1 mouse cellular context compared by ENCODE assay signal in the genomic region with DNA sequence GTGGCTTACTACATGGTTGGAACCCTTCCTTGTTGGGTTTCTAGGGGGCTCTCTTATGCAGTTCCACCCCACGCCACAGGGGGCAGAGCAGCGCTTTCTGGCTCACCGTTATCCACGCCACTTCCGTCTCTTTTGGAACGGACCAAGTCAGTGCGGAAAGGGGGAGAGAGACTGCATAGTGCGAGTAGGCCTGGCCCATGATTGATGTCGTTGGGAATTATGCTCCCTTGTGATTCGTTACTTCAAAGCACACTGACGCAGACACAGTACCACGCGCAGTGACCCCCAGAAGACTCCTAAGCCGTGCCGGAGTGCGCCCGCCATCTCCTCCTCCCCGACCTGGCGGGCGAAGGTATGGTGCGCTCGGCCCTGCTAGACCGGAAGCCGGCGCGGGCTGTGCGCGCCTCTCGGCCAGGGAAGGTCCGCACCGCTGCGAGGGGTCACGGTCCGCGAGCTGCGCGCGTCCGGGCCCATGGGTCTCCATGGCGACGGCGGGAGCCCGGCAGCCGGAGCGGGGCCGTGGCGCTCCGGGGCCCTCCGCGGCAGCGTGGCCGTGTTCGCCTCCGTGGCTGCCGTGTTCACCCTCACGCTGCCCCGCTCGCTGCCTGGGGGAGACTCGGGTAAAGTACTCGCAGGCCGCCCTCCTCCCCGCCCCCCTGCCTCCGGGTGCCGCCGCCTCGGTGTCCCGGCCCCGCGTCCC.
A peak's percentile ranks its signal among the peaks of the same experiment; 100 is the strongest.
TF ChIP-seq lines count a peak whose summit lies in the region.

Gene Tmem260, plus strand, starts transcription at position 141 of the 700 bp plus-strand sequence.

TF ChIP-seq in CH12.LX, 34 proteins besides CTCF, POLR2A, EP300 and RAD21 (continued from another document):
- TF ChIP-seq MXI1 (IDR thresholded peaks at IDR 0.05; ENCODE audit: low read depth, low read length) (0 out of 2 replicates have a peak, but pooled peaks have one; percentile 57), MAFK (IDR thresholded peaks at IDR 0.05; ENCODE audit: insufficient replicate concordance, low read length) (no peak), HCFC1 (IDR thresholded peaks at IDR 0.05; ENCODE audit: low read depth, low read length) (peak; percentile 85), CHD2 (IDR thresholded peaks at IDR 0.05; ENCODE audit: low read length) (no peak)
